Mouse (Mus musculus) neural tube, embryonic 11.5 days (tissue): ENCODE measurements around the gene Tctex1d4. TPM values are rescaled to one million over a fixed set of nuclear protein-coding genes. Genes with fewer than 3 reads are reported as not detected.
A peak's percentile ranks its signal among the peaks of the same experiment; 100 is the strongest.

Experiments
- ATAC-seq: fragments of 200-750 bp; cut with Nextera tagmentation; 2 replicates; pipeline ENCODE4 v1.8.0; 2017; ENCODE audit warnings: moderate number of reproducible peaks, mild to moderate bottlenecking, moderate TSS enrichment, moderate library complexity; ENCODE audit not compliant: insufficient read depth, low FRiP score, low TSS enrichment
- DNase-seq: peaks from one replicate; pipeline ENCODE4 v3.0.0-alpha.2; 2015; ENCODE audit warnings: low spot score
- H3K27ac ChIP-seq: fragments of 300-500 bp; sonication (generic); 2 replicates; pipeline ENCODE4 v1.5.1; 2014; ENCODE audit warnings: low read depth, mild to moderate bottlenecking, low read length
- H3K27me3 ChIP-seq: fragments of 300-500 bp; sonication (generic); 2 replicates; pipeline ENCODE4 v1.6.1; 2014; ENCODE audit warnings: mild to moderate bottlenecking, low read length, mixed read lengths; ENCODE audit not compliant: control insufficient read depth, insufficient read depth
- H3K36me3 ChIP-seq: fragments of 300-500 bp; sonication (generic); 2 replicates; pipeline ENCODE4 v1.6.1; 2014; ENCODE audit warnings: mild to moderate bottlenecking, low read length, moderate library complexity, mixed read lengths; ENCODE audit not compliant: control insufficient read depth, insufficient read depth
- H3K4me1 ChIP-seq: fragments of 300-500 bp; sonication (generic); 2 replicates; pipeline ENCODE4 v1.6.1; 2014; ENCODE audit warnings: low read length, mixed read lengths; ENCODE audit not compliant: control insufficient read depth, insufficient read depth
- H3K4me2 ChIP-seq: fragments of 300-500 bp; sonication (generic); 2 replicates; pipeline ENCODE4 v1.6.1; 2014; ENCODE audit warnings: low read depth, mild to moderate bottlenecking, moderate library complexity
- H3K4me3 ChIP-seq: fragments of 300-500 bp; sonication (generic); 2 replicates; pipeline ENCODE4 v1.5.1; 2014; ENCODE audit warnings: low read depth, low read length
- H3K9ac ChIP-seq: fragments of 300-500 bp; sonication (generic); 2 replicates; pipeline ENCODE4 v1.6.1; 2014; ENCODE audit warnings: mild to moderate bottlenecking, low read length
- H3K9me3 ChIP-seq: fragments of 300-500 bp; sonication (generic); 2 replicates; pipeline ENCODE4 v1.6.1; 2016; ENCODE audit warnings: low read length; ENCODE audit not compliant: control insufficient read depth
- WGBS: fragments of 180-500 bp; shearing (Covaris S2); extraction: QIAGEN DNeasy Blood & Tissue Kit; methylation state at CpG from one replicate; pipeline ENCODE4 v1.1.7; 2014; 5-methylcytosine and 5-hydroxymethylcytosine counted together
- polyA plus RNA-seq: library from polyadenylated mRNA; unstranded; fragments of >200 nt; fragmentation: Nextera tagmentation; extraction: Ambion mirVana; gene quantifications from 2 replicates; pipeline ENCODE4 v1.2.1, GENCODE M21; 2014

Tctex1d4 gene
- polyA plus RNA-seq, 1 experiment from 2014 or later = not detected

DNA sequence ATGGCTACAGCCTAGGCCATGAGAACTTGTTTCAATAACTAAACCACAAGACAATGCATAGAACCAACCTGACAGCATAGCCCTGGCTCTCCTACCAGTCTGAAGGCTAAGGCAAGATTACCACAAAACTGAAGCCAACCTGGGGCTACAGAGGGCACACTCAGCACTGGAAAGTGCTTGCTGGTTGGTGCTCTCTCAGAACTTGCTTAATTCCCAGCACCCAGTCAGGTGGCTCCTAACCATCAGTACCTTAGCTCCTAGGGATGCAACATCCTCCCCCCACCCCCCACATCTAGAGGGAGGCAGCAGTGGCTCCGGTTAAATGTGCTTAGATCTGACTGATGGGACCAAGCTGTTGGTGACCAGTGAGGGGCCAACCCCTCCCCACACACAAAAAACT is 24.8 kb downstream of the Tctex1d4 start:
- H3K4me1 ChIP-seq = no peaks in the 10 kb centered on the region; the same call in 1 of the 2 replicates
- no peaks in the 10 kb centered on the region for H3K27me3 ChIP-seq
- H3K9ac ChIP-seq = no peak overlapping the region
- 85% methylated on average over 1 of the region's 1 CpGs for WGBS
- DNase-seq (no peak), ATAC-seq (no peak)
- H3K27ac ChIP-seq = no peak overlapping the region
- no peak overlapping the region for H3K4me2 ChIP-seq
- peaks cover 25% of the 10 kb centered on the region for H3K36me3 ChIP-seq
- H3K4me3 ChIP-seq = no peak overlapping the region
- H3K9me3 ChIP-seq = no peaks in the 10 kb centered on the region

DNA sequence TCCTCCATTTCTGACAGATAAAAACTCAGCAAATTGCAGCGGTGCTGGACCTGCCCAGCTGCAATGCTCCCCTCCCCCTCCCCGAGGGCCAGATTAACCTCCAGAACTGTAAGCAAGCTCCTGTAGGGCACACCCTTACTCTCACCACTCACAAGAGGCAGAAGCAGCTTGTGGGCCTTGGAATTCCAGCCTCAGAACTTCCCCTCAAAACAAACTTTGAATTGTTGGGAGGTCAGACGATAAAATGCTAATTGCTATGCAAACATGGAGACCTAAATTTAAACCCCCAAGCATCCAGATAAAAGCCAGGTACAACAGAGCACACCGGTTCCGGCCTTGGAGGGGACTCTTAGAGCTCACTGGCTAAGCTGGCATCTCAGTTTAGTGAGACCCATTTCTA is 26.1 kb downstream of the Tctex1d4 start:
- no peak for ATAC-seq
- Histone ChIP-seq H3K9ac (no peak overlapping the region), H3K27ac (no peak overlapping the region), H3K4me3 (no peak overlapping the region), H3K36me3 (peaks cover 25% of the 10 kb centered on the region), H3K4me1 (no peaks in the 10 kb centered on the region; the same call in 1 of the 2 replicates), H3K9me3 (no peaks in the 10 kb centered on the region), H3K27me3 (no peaks in the 10 kb centered on the region), H3K4me2 (no peak overlapping the region)
- WGBS = 91% methylated on average over 5 of the region's 5 CpGs
- DNase-seq = no peak

DNA sequence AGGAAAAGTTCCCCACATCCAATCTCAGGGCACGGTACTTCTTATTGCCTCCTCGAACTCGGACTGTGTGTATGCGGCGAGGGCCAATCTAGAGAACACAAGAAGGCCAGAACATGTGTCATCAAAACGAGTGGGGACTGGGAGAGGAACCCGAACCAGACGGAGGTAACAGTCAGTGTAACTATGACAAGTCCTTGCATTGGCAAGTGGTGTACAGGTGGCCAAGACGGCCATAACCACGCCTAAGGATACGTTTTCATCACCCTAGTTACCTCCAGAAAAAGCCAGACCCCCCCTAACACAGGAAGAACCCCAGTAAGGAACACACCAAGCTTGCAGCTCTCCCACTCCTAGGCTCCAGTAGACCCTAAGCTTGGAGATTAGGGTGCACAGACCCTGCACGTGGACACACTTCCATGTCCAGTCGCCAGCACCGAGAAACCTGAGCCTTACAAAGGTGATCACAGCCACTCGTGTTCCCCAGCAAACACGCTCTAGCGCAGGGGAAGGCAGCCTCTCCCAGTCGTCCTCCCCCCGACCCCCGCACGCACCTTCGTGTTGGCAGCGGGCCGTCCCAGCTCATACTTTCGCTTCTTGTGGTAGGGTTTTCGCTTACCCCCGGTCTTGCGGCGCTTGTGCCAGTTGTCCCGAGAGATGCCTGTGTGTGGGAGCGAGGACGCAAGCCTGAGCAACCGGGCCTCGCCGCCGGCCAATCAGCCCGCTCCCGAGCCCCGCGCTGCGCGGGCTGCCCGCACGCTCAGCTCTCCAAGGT is 28.6 kb downstream of the Tctex1d4 start:
- ATAC-seq = peak; percentile 15; the same call in 1 of the 2 replicates
- no peak for DNase-seq
- peaks cover 24% of the 10 kb centered on the region for H3K36me3 ChIP-seq

DNA sequence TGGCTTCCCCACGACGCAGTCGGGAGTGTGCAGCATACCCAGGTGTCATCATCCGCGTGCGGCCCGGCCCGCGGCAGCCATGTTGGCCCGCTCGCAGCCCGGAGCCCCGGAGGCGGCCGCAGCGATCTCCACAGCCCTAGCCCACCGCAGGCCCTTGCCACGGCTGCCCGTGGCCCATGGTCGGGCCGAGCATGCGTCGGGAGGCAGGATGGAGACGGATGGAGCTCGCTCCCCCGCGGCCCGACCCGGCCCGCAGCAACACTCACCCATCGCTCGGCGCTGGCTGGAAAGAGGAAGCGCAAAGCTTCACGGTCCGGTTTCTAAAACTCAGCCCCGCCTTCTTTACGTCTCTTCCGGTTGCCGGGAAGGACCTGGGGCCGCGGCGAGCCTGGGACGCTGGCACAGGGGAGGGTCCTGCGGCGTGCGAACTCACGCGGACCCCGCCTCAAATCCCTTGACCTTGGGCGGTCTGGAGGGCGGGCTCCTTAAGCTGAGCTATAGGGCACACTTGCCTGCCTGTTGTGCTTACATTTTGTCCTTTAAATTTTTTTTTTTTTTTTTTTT is 29.3 kb downstream of the Tctex1d4 start, which contains the start of gene Rps8:
Gene Rps8 (minus strand): TSS at position 452 of the 564 bp plus-strand sequence.
- peak within 1 kb of the TSS; percentile 99 for H3K4me3 ChIP-seq
- under 1% methylated on average over 51 of the region's 52 CpGs for WGBS
- H3K4me2 ChIP-seq = peak within 1 kb of the TSS; percentile 95
- no peaks in the 10 kb centered on the region for H3K27me3 ChIP-seq
- peak within 1 kb of the TSS; percentile 91 for H3K27ac ChIP-seq
- DNase-seq (peak; percentile 92), ATAC-seq (peak; percentile 85)
- H3K9me3 ChIP-seq = no peaks in the 10 kb centered on the region
- peak within 1 kb of the TSS; percentile 98 for H3K9ac ChIP-seq
- no peaks in the 10 kb centered on the region; the same call in 1 of the 2 replicates for H3K4me1 ChIP-seq
- H3K36me3 ChIP-seq = peaks cover 20% of the 10 kb centered on the region

More for the DNA sequence above, 28.6 kb downstream of the Tctex1d4 start:
- WGBS = 2% methylated on average over 44 of the region's 44 CpGs
- peak overlapping the region; percentile 91 for H3K27ac ChIP-seq
- no peaks in the 10 kb centered on the region; the same call in 1 of the 2 replicates for H3K4me1 ChIP-seq
- H3K27me3 ChIP-seq = no peaks in the 10 kb centered on the region
- H3K9me3 ChIP-seq = no peaks in the 10 kb centered on the region
- peak overlapping the region; percentile 99 for H3K4me3 ChIP-seq
- H3K4me2 ChIP-seq = peak overlapping the region; percentile 95
- H3K9ac ChIP-seq = peak overlapping the region; percentile 98

DNA sequence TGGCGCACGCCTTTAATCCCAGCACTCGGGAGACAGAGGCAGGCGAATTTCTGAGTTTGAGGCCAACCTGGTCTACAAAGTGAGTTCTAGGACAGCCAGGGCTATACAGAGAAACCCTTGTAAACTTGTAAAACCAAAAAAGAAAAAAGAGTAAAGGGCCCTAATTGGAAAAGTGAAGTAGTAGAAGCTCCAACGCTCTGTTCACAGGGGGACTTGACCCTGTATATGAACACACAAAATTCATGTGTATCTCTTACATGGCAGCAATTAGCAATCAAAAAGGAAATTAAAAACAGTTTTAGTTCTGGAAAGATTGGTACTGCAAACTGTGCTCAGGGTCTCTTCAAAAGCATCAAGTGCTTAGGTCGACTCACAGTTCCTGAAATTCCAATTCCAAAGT is 29.8 kb downstream of the Tctex1d4 start:
- Histone ChIP-seq H3K4me1 (no peaks in the 10 kb centered on the region; the same call in 1 of the 2 replicates), H3K27ac (peak overlapping the region; percentile 91; the same call in 1 of the 2 replicates), H3K9me3 (no peaks in the 10 kb centered on the region), H3K4me2 (peak overlapping the region; percentile 34), H3K4me3 (peak overlapping the region; percentile 99; the same call in 1 of the 2 replicates), H3K27me3 (no peaks in the 10 kb centered on the region), H3K9ac (0 out of 2 replicates have a peak overlapping the region, but pooled peaks have one; percentile 33), H3K36me3 (peaks cover 20% of the 10 kb centered on the region)
- DNase-seq (no peak), ATAC-seq (no peak)
- WGBS = 33% methylated on average over 6 of the region's 6 CpGs

DNA sequence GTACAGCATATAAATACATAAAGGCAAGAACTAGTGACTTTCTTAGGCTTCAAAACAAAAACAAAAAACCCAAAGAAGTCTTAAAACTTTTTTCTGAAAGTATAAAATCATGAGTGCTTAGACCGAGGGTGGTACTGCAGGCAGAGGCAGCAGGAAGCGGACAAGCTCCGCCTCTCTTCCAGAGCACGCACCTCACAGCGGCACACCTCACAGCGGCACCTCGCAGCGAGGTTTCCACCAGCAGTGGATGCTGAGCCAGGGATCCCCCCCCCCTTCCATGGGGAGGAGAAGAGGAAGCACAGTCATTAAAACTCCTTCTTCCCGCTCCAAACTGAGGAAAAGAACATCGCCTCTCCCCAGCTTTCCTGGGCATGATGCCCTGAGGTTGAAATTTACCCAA is 33.1 kb downstream of the Tctex1d4 start:
- peaks cover 12% of the 10 kb centered on the region for H3K36me3 ChIP-seq

DNA sequence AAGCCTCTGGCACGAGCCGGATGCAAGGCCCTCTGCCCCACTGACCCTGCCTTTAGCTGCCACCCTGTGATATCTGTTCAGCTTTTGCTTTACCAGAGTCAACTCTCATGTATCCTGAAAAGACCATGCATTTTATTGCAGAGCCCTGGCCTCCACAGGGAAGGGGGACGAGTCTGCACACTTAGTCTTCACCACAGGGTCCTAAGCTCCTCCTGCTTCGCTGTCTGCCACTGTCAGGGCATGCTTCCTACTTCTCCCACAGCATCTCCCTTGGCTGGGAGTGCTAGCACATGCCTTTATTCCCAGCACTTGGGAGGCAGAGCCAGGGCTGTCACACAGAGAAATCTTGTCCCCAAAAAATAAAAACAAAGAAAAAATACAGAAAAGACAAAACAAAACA is 34.6 kb downstream of the Tctex1d4 start:
- Histone ChIP-seq H3K9me3 (no peaks in the 10 kb centered on the region), H3K36me3 (peaks cover 27% of the 10 kb centered on the region), H3K4me3 (no peak overlapping the region), H3K9ac (no peak overlapping the region), H3K4me2 (no peak overlapping the region), H3K27ac (no peak overlapping the region), H3K4me1 (no peaks in the 10 kb centered on the region), H3K27me3 (no peaks in the 10 kb centered on the region)
- no peak for ATAC-seq
- no peak for DNase-seq
- WGBS = 76% methylated on average over 4 of the region's 4 CpGs

More for the DNA sequence above, 33.1 kb downstream of the Tctex1d4 start:
- Histone ChIP-seq H3K4me2 (no peak overlapping the region), H3K9ac (no peak overlapping the region), H3K4me3 (no peak overlapping the region), H3K9me3 (no peaks in the 10 kb centered on the region), H3K27me3 (no peaks in the 10 kb centered on the region), H3K27ac (no peak overlapping the region), H3K4me1 (no peaks in the 10 kb centered on the region; the same call in 1 of the 2 replicates)
- WGBS = 85% methylated on average over 10 of the region's 10 CpGs
- ATAC-seq (no peak), DNase-seq (no peak)

DNA sequence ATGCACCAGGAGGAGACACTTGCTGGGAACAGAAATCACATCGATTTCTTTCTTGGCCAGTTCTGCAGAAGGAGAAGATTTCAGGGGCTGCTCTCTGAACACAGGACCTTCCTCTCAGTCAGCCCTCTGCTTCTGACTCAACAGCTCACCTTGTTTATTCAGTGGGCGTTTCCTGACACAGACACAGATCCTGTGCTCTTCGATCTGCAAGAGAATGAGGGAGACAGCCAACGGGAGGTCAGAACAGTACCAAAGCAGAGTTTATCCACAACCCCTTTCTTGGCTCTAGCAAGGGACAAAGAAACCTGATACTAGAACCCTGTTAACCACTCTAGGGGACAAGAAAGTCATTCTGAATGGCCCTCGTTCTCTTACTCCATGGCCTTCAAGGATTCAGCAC is 43.3 kb downstream of the Tctex1d4 start:
- 95% methylated on average over 5 of the region's 5 CpGs for WGBS
- Histone ChIP-seq H3K36me3 (peaks cover 35% of the 10 kb centered on the region), H3K27me3 (no peaks in the 10 kb centered on the region), H3K9me3 (no peaks in the 10 kb centered on the region), H3K4me2 (no peak overlapping the region), H3K9ac (no peak overlapping the region), H3K4me3 (no peak overlapping the region), H3K4me1 (no peaks in the 10 kb centered on the region), H3K27ac (no peak overlapping the region)
- DNase-seq = no peak
- ATAC-seq = no peak
